Mouse (Mus musculus): ENCODE data around the gene Tgfbr3. TPM values are rescaled to one million over a fixed set of nuclear protein-coding genes. Genes with fewer than 3 reads are reported as not detected.

The Tgfbr3 gene
- polyA plus RNA-seq, 1 experiment from 2014 or later = 7.2 TPM

DNA sequence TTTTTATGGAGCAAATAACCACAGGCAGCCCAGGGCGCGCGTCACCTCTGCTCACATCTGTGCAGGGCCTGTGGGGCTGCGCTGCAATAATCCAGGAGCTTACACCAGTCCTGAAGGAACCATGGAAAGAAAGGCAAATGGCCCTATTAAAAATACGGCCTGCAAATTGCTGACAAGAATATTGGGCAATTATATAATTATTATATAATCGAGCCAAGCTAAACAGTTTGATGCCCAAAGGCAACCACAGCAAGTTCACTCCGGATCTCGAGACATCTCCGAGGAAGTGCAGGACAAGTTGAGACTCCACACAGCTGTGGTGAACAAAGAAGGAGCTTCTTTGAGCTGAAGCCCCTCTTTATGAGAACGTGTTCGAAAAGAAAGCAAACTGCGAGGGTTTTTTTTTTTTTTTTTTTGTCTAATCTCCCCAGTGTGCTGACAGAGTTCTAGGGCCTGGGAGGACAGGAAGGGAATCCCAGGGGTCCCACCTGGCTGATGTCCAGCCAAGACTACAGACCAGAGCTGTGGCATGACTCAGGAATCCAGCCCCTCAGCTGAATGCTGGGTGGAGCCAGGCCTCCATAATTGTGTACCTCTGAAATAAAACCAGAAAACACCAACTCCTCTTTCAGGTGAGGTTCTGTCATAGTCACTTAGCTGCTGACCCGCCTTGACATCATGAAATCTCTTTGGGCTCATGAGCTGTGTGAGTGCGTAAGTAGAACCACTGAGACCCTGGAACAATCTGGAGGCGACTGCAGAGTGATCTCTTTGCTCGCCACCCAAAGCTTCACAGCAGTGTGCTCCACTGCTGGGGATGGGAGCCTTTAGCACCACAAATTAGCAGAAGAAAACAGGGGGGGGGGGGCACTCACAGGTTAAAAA is 21.1 kb downstream of the Tgfbr3 start:
- peak overlapping the region; percentile 67 for H3K27ac ChIP-seq (replicated peaks)
- peaks cover 39% of the 10 kb centered on the region for H3K4me1 ChIP-seq
- H3K27me3 ChIP-seq (ENCODE audit: low read depth, poor library complexity, severe bottlenecking) = peaks cover 24% of the 10 kb centered on the region; the same call in 1 of the 2 replicates
- DNase-seq (ENCODE audit: low spot score) = no peak
- WGBS = 40% methylated on average over 16 of the region's 16 CpGs
- no peaks in the 10 kb centered on the region for H3K36me3 ChIP-seq
- no peaks in the 10 kb centered on the region for H3K9me3 ChIP-seq (replicated peaks)
- peak overlapping the region; percentile 18 for H3K4me3 ChIP-seq

DNA sequence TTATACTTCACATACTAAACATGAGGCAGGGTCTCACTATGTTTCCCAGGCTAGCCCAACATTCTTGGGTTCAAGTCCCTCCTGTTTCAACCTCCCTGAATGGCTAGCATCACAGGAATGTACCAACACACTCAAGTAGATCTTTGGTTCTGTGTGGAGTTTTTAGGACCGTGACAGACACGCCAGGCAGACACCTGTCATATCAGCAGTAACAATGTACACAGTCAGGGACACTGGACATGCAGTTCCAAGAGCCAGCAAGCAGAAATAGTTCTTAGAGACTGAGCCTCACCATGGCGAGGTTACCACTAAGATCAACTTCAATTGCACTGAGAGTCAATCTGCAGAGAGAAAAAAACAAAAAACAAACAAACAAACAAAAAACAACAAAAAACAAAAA is 22.9 kb downstream of the Tgfbr3 start:
- Histone ChIP-seq H3K4me1 (peaks cover 26% of the 10 kb centered on the region), H3K4me3 (no peak overlapping the region), H3K27me3 (ENCODE audit: low read depth, poor library complexity, severe bottlenecking) (peaks cover 15% of the 10 kb centered on the region; the same call in 1 of the 2 replicates), H3K9me3 (replicated peaks) (no peaks in the 10 kb centered on the region), H3K27ac (replicated peaks) (no peak overlapping the region), H3K36me3 (no peaks in the 10 kb centered on the region)
- DNase-seq (ENCODE audit: low spot score) = no peak
- WGBS = 81% methylated on average over 3 of the region's 3 CpGs

DNA sequence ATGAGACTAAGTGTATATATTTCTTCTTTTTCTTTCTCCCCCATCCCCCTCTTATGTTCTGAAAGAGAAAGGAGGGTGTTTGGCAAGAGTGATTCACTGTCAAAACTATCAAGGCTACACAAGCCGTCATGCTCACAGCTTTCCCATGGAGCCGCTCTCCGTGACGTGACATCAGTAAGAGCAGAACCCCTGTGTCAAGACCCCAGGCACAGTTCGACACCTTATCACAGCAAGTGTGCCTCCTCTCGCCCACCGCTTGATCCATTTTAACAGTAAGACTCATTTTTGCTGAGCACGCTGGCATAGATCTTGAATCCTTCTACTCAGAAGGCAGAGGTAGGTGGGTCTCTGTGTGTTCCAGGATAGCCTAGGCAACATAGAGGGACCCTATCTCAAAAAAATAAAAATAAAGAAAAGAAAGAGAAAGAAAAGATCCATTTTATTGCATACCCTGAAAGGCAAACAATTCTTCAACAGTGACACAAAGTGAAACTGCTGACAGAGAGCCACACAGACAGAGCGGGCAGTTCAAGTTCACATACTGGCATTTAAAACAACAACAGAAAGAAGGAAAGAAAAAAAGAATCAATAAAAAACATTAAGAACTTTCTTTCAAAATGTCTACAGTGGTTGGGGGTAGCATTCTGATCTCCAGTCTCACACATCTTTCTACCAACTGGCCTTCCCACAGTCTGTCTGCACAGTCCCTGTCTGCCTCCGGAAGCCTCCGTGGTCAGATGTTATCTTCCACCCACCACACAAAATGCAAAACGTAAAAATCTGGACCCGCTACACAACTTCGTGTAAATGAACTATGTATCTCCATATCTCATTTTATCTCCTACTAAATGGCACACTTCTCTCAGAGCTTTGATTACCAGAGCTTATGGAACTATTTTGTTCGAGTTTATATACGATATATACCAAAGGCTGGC is 24.7 kb downstream of the Tgfbr3 start:
- no peaks in the 10 kb centered on the region for H3K9me3 ChIP-seq (replicated peaks)
- no peak for DNase-seq (ENCODE audit: low spot score)
- WGBS = 94% methylated on average over 16 of the region's 16 CpGs
- no peaks in the 10 kb centered on the region for H3K36me3 ChIP-seq
- H3K4me3 ChIP-seq = no peak overlapping the region
- H3K27me3 ChIP-seq (ENCODE audit: low read depth, poor library complexity, severe bottlenecking) = peaks cover 7% of the 10 kb centered on the region; the same call in 1 of the 2 replicates
- H3K27ac ChIP-seq (replicated peaks) = no peak overlapping the region
- H3K4me1 ChIP-seq = peaks cover 16% of the 10 kb centered on the region

DNA sequence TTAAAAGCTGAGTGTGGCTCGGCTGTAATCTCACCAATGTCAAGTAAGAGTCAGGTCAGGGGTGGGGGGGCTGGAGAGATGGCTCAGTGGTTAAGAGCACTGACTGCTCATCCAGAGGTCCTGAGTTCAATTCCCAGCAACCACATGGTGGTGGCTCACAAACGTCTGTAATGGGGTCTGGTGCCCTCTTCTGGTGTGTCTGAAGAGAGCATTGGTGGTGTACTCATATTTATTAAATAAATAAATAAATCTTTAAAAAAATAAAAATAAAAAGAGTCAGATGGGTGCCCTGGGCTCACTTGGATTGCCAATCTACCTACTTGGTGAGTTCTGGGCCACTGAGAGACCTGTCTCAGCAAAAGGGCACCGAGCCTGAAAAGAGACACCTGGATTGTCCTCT is 25.6 kb downstream of the Tgfbr3 start:
- Histone ChIP-seq H3K4me3 (no peak overlapping the region), H3K4me1 (peaks cover 11% of the 10 kb centered on the region), H3K9me3 (replicated peaks) (no peaks in the 10 kb centered on the region), H3K27ac (replicated peaks) (no peak overlapping the region), H3K36me3 (no peaks in the 10 kb centered on the region), H3K27me3 (ENCODE audit: low read depth, poor library complexity, severe bottlenecking) (peaks cover 7% of the 10 kb centered on the region; the same call in 1 of the 2 replicates)
- WGBS = 93% methylated on average over 3 of the region's 3 CpGs
- DNase-seq (ENCODE audit: low spot score) = no peak

DNA sequence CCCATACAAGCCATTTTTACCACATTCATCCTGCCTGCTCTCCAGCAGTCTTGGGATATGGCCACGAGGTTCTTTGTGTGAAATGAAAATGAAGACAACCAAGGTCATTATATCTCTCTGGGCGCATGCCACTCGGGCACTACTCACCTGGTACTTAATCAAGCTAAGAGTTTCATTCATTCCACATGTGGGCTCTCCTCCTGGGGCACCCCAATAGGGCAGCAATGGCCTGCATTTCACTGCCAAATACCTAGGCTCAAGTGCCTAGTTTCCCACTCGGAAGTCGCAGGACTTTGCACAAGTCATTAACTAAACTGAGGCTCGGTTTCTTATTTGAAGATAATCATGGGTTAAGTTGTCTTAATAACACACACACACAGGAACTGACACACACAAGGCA is 27.5 kb downstream of the Tgfbr3 start:
- Histone ChIP-seq H3K27ac (replicated peaks) (no peak overlapping the region), H3K36me3 (no peaks in the 10 kb centered on the region), H3K4me3 (no peak overlapping the region), H3K4me1 (no peaks in the 10 kb centered on the region), H3K9me3 (replicated peaks) (no peaks in the 10 kb centered on the region), H3K27me3 (ENCODE audit: low read depth, poor library complexity, severe bottlenecking) (no peaks in the 10 kb centered on the region; the same call in 1 of the 2 replicates)
- 88% methylated on average over 6 of the region's 6 CpGs for WGBS
- no peak for DNase-seq (ENCODE audit: low spot score)

- H3K9me3 ChIP-seq (replicated peaks) = no peaks in the 10 kb centered on the region
- H3K27ac ChIP-seq (replicated peaks) = no peak overlapping the region
- H3K27me3 ChIP-seq (ENCODE audit: low read depth, poor library complexity, severe bottlenecking) = no peaks in the 10 kb centered on the region
- no peak for DNase-seq (ENCODE audit: low spot score)
- H3K4me3 ChIP-seq = no peak overlapping the region
- no peaks in the 10 kb centered on the region for H3K4me1 ChIP-seq
- H3K36me3 ChIP-seq = no peaks in the 10 kb centered on the region
- 76% methylated on average over 10 of the region's 10 CpGs for WGBS
Observed at GRCm38 (mm10) chr5:107260708-107261495, 28.5 kb downstream of the Tgfbr3 start.

DNA sequence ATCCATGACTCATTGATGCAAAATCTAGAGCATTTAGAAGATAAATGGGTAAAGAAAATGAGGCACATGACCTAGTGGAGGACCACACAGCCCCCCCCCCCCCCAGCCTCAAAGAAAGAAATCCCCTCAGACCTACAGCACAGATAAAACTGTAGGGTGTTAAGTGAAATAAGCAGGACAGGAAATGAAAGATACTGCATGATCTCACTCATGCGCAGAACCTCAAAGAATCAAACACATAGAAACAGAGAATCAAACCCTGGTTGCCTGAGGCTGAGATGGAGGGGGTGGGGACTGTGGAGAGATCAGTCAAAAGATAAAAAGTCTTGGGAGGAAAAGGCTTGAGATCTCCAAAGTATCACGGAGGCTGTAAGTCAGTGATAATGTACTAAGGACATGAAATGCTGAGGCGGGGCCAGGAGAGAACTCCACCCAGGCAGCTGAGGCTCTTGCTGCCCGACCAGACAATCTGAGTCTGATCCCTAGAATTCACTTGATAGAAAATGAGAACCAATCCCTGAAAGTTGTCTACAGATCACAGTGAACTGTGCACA is 29.9 kb downstream of the Tgfbr3 start:
- Histone ChIP-seq H3K27ac (replicated peaks) (no peak overlapping the region), H3K4me1 (no peaks in the 10 kb centered on the region), H3K27me3 (ENCODE audit: low read depth, poor library complexity, severe bottlenecking) (no peaks in the 10 kb centered on the region), H3K9me3 (replicated peaks) (peaks cover 7% of the 10 kb centered on the region), H3K36me3 (peaks cover 4% of the 10 kb centered on the region; the same call in 1 of the 2 replicates), H3K4me3 (no peak overlapping the region)
- no peak for DNase-seq (ENCODE audit: low spot score)
- WGBS = 90% methylated on average over 4 of the region's 4 CpGs

DNA sequence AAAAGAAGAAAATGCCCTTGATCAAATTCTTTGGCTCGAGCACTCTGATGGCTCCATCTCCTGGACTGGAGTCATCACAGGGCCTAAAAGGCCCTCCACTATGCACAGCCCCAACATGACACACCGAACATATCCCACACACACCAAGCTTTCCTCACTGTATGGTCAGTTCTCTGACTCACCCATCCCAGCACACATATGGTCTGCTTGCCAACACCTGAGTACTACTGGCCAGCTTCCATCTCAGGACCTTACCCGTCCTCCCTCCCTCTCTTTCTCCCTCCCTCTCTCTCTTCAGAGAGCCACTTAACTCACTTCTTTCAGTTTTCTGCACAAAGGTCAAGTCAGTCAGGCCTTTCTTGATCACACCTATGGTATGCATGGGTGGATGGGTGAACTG is 36.0 kb downstream of the Tgfbr3 start:
- H3K4me1 ChIP-seq = peaks cover 28% of the 10 kb centered on the region
- 93% methylated on average over 3 of the region's 3 CpGs for WGBS
- peaks cover 15% of the 10 kb centered on the region for H3K9me3 ChIP-seq (replicated peaks)
- H3K4me3 ChIP-seq = no peak overlapping the region
- H3K27me3 ChIP-seq (ENCODE audit: low read depth, poor library complexity, severe bottlenecking) = peaks cover 27% of the 10 kb centered on the region
- no peak for DNase-seq (ENCODE audit: low spot score)
- H3K27ac ChIP-seq (replicated peaks) = no peak overlapping the region
- H3K36me3 ChIP-seq = peaks cover 4% of the 10 kb centered on the region; the same call in 1 of the 2 replicates

DNA sequence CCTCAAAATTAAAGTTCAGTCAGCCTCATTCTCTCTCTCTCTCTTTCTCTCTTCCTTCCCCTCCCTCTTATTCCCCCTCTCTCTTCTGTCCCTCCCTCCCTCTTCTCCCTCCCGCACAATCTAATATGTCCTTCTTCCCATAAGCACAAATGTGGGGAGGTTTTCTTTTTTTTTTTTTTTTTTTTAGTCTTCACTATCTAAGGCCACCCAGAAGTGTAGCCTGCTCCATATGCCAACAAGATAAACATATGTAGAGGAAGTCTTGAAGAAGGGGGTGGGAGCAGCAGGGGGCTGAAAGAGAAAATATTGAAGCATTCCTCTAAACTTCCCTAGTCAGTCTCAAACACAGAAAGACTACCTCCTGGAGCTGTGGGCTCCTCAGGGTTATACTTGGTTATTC is 37.0 kb downstream of the Tgfbr3 start:
- WGBS = 53% methylated on average over 1 of the region's 1 CpGs
- Histone ChIP-seq H3K36me3 (peaks cover 4% of the 10 kb centered on the region; the same call in 1 of the 2 replicates), H3K27me3 (ENCODE audit: low read depth, poor library complexity, severe bottlenecking) (peaks cover 27% of the 10 kb centered on the region), H3K4me1 (peaks cover 28% of the 10 kb centered on the region), H3K9me3 (replicated peaks) (peaks cover 15% of the 10 kb centered on the region), H3K27ac (replicated peaks) (no peak overlapping the region), H3K4me3 (no peak overlapping the region)
- DNase-seq (ENCODE audit: low spot score) = no peak

DNA sequence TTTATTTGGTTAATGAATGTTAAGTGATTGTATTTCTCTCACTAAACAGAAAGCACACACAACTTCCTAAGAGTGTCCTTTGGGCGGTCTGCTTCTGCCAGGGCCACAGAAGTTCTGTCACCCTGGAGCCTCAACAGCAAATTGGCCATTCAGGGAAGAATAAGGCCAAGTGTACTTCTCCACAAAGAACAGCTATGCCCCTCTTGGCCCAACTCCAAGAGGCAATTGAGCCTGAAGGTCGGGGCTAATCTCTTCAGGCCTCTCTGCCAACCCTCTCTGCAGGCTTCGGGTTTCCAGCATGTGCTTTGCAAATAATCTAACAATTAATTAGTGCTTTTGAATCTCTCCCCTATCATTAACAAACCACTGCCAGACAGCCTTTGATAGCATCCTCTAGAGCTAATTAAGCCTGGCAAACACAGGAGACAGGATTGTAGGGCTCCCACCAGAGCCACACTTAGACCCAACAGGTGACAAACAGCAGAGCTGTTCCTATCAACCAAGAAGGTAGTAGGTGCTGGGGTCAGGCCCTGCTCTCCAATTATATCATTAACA is 37.6 kb downstream of the Tgfbr3 start:
- H3K9me3 ChIP-seq (replicated peaks) = peaks cover 15% of the 10 kb centered on the region
- WGBS = 28% methylated on average over 3 of the region's 3 CpGs
- H3K4me1 ChIP-seq = peaks cover 28% of the 10 kb centered on the region
- peaks cover 27% of the 10 kb centered on the region for H3K27me3 ChIP-seq (ENCODE audit: low read depth, poor library complexity, severe bottlenecking)
- H3K27ac ChIP-seq (replicated peaks) = no peak overlapping the region
- no peak overlapping the region for H3K4me3 ChIP-seq
- H3K36me3 ChIP-seq = peaks cover 4% of the 10 kb centered on the region; the same call in 1 of the 2 replicates
- DNase-seq (ENCODE audit: low spot score) = no peak

DNA sequence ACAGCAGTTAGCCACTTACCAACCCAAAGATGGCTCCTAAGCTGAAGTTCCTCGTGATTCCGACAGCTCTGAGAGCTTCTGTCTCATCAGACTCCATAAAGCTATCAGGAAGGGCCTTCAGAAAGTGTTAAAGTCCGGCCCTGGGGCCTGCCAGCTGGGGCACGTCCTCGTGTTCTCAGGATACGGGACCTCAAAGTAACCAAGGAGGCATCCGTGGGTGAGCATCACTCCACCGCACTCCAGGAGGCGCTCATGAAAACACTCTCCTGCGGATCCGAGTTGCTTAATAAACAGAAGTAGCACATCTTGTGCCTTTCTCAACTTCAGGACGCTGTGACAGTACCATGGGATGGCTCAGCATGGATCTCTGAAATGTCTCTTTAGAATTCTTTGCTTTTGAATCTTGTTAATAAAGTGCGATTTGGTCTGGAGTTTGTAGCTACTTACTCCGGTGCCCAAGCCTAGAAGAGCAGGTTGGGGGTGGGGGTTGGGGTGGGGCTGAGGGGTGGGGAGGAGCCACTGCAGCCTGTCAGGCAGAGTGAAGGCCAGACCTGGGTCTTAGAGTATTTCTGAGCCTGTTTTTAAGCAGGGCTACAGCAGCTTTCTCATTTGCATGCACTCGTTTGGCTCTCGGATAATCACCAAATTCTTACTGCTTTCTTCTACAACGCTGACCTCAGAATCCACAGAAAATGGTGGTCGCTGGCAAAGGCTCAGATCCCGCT is 38.7 kb downstream of the Tgfbr3 start:
- WGBS = 17% methylated on average over 19 of the region's 19 CpGs
- DNase-seq (ENCODE audit: low spot score) = no peak
- Histone ChIP-seq H3K4me3 (peak overlapping the region; percentile 36), H3K9me3 (replicated peaks) (peaks cover 15% of the 10 kb centered on the region), H3K4me1 (peaks cover 28% of the 10 kb centered on the region), H3K36me3 (peaks cover 4% of the 10 kb centered on the region; the same call in 1 of the 2 replicates), H3K27me3 (ENCODE audit: low read depth, poor library complexity, severe bottlenecking) (peaks cover 27% of the 10 kb centered on the region), H3K27ac (replicated peaks) (no peak overlapping the region; the same call in 1 of the 2 replicates)
